Mouse (Mus musculus) embryo, embryonic 11.5 days (tissue): Measurements from ENCODE around the gene Fam78b.
A peak's percentile ranks its signal among the peaks of the same experiment; 100 is the strongest.

Source experiments
- DNase-seq: peaks from one replicate; pipeline ENCODE4 v3.0.0-alpha.2; 2012; ENCODE audit warnings: low read depth, low spot score

The Fam78b gene

DNA sequence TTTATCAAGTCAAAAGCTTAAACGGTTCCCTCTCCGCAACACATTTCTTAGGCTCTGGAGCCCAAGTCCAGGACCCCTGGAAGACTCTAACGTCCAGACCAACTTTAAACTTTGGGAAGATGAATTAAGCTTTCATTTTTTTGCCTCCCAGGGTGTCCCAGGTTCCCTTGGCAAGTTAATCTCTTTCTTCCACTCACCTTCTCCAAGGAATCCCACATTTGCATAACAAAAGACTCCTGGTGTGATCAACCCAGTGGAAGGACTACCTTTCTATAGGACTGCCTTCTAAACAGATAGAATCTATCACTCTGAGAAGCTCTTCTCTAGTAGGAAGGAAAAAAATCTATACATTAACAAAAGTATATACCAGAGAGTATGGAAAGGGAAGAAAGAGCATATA lies 92.3 kb downstream of the Fam78b start:
- DNase-seq: no peak

DNA sequence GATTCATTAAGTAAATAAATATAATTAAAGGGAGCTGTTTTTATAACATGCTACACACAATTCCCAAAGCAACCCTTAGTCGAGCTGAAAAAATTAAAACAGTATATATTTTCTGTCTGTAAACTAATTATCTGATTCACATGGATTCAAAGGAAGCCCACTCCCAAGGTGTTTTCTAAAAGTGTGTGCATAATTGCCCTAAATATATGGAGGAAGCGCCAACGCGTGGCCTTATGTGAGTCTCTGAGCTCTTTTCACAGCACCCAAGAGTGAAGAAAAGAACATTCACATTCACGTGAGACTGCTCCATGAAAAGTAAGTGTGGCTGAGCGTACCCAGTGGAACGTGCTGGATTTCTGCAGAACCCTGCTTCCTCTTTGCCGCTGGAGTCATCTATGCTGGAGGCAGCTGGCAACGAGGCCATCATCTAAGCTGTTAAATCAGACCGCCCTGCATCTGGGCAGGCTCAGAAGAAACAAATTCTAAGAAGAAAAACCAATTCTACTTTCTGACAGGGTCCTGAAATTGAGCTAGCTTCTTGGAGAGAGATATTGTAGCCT lies 93.5 kb downstream of the Fam78b start:
- DNase-seq: no peak

DNA sequence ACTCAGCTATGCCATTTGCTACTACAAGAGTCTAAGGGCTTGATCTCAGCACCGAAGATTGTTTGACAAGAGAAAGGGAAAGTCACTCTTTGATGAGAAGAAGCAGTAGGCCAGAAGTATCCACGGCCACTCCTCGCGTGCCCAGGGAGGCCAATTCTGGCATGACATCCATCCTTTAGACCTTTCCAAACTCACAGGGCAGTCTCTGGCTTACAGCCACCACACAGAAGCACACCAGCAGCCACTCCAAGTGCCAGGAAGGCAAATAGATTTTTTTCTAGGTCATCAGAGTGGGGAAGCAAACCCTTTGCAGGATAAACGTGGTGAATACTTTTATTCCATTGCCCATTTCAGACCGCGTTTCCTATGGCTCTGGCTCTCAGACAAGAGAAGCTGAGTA lies 97.5 kb downstream of the Fam78b start:
- no peak for DNase-seq

DNA sequence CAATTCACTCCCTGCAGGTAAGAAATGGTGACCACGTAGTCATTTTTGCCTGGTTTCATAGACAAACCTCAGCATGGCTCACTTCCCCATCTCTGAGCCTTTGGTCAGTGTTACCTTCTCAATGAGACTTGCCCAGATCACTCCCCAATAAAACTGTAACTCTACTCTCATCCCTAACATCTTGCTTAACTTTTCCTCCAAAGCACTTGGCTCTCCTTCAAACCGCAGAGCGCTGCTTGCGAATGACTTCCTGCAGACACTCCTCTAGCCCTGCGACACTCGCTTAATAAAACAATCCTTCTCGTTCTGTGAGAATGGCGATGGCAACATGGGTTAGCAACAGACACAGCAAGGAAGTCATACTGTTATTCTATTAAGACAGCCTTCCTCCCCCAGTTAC lies 100.8 kb downstream of the Fam78b start:
- no peak for DNase-seq

DNA sequence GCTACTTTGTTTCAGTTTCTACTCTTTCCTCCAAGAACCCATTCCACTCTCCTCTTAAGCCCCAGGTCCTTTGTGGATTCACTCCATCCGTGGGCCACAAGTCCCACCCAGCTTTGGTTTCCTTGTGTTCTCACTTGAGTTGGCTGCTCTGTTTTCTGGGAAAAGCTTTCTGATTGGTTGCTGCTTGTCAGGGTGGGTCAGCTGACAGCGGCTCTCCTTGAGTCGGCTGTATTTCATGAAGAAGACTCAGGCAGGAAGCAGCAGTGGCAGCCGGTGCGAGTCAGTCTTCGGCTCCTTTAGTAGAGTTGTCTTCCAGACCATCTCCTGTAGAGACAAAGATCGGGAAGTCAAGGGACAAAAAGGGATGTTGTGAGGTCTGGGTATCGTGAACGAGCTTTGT lies 101.3 kb downstream of the Fam78b start:
- no peak for DNase-seq

DNA sequence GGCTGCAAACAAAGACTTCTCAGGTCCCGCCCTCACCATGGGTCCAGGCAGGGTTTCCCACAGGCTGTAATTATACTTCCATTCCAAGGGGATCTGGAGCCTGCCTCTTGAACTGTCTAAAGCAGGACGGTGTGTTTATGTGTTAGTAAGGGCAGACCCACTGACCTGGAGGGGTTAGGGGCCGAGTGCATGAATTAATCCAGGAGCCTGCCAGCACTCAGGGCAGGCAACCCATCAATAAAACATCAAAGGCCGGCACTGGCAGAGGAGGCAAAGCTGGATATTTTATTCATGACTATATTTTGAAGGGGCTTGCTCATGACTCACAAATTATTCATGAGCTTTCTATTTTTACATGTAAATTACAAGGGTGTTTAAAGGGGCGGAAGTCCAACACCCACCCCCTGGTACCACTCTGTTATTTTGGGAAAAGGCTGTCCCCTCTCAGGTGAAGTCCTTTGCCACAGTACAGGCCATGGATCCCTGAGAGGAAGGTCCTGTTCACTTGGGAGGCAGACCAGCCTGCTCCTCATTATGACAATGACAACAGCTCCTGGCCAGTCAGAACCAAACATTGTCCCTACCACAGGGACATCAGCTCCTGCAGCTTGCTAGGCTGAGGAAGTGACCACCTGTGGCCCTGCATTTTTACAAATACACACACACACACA lies 103.9 kb downstream of the Fam78b start:
- no peak for DNase-seq

DNA sequence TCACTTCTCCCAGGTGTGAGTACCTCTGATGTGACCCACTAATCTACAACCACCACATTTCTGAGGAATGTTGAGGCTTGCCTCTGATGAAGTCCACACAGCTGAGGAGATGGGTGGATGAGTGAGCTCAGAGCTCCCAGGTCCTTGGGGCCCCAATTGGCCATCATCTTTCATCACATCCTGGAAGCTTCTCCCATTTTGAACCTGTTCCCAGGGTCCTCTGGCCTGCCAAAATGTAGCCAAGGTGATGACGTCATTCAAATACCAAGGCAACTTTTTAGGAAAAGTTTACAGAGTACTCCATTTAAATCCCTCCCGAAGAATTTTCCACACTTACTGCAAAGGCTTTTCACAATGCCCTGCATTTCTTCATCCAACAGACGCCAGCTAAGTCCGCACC lies 104.7 kb downstream of the Fam78b start:
- DNase-seq: no peak

DNA sequence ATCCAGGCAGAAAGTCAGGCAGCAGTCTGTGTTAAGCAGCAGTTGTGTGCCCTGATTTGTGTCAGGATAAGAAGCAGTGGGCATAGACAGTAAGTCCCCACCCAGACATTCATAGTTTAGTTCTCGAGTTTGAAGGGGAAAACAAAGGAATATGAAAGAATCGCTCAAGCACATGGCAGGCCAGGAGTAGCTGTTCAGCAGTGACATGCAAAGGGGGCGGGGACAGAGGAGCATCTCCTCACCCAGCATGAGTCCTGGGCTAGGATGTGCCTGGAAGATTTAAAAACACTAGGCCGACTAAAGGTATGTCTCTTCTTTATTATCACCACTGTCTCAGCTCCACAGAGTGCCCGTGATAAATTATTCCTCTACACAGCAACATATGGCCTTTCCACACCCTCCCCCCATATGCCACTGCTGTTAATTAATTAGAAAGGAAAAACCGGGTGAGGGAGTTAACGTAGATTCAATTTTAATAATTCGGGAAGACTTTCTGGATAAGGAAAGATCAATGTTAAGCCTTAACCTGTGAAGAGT lies 107.8 kb downstream of the Fam78b start:
- no peak for DNase-seq

DNA sequence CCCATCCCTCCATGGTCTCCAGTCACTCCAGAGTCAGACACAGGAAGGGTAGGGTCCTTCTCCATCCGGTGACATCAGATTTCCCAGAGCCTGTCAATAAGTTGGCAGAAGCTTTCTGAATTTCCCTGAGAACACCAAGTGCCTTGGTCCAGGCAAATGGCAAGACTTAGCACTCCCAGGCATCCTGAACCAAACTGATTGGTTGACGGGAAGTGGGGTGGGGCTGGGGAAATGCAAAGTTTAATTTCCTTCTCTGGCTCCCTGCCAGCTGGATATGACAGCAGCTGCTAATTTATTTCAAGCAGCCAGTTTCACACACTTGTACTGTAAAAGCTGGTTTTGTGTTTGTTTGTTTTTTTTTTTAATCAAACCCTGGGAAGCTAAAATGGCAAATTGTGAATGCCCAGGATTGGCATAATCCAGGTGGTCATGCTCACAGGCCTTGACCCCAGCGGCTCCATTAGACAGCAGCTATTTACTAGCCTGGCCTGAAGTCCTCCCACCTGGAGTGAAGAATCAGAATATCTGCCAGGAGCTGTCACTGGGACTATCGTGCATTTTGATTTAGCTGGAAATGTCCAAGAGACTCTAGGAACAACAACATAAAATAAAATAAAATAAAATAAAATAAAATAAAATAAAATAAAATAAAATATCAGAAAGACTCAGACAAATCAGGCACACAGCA lies 113.3 kb downstream of the Fam78b start:
- no peak for DNase-seq

DNA sequence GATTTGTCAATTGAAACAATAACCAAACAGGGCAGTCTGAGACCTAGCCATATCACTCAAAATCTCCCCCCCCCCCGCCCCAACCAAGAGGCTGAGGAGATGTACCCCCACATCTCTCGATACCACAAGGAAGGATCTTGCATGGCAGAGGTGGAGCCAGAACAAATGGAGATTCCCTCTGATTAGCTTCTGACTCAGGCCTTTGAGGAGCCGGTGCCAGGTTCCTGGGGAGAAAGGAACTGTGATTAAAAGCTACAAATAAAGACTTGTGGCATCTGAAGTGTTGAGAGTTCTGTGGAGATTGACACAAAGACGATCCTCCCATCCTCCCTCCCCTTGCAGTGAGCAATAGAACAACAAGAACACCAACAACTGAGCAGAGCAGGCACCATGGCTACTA lies 113.9 kb downstream of the Fam78b start:
- DNase-seq: no peak

DNA sequence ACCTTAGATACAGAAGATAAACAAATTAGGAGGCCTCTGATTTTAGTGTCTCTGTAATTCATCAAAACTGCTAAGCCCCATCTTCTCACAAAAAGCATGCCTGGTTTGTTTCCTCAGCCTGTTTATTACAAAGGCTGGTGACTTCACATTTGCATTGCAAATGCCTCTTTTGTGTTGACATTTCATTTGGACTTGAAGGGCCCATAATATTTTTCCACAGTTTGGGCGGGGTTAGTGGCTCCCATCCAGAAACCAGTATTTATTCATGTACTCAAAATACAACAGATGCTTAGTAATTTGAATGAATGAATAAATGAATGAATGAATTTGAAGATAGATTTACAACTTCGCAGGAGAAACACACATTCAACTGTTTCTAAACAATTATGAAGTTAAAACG lies 115.5 kb downstream of the Fam78b start:
- DNase-seq: no peak

DNA sequence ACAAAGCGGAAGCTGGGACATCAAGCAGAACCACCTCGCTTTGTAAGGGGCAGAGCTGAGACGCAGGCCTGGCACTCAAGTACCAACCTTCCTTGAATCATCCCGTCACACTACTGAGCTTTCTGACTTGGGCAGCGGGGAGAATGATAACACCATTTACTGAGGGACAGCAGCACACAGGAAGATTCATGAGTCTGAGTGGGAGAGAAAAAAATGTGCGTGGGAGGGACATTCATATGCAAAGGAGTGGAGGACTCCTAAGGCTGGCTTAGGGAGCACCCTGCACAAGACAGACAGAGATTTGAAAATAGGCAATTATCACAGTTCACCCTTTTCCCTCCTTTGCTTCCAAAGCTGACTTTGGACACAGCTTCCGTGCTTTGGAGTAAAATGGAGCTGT lies 117.8 kb downstream of the Fam78b start:
- DNase-seq: no peak

DNA sequence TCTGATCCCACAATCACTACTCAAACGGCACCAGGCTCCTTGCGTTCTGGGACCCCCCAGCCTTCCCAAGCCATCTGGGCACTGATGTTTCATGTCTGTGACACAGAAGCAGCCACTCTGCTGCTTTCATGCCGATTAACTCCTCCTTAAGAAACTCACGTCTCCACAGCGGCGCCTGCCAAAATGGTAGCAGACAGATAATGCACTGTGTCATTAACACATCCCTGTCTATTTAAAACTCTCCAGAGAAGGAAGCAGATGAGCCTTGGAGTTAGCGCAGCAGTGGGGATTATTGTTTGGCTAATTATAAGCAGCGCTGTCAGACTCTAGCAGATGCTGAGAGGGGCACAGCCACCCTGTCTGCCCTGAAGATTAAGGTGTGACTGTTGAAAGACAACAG lies 118.2 kb downstream of the Fam78b start:
- DNase-seq: no peak

DNA sequence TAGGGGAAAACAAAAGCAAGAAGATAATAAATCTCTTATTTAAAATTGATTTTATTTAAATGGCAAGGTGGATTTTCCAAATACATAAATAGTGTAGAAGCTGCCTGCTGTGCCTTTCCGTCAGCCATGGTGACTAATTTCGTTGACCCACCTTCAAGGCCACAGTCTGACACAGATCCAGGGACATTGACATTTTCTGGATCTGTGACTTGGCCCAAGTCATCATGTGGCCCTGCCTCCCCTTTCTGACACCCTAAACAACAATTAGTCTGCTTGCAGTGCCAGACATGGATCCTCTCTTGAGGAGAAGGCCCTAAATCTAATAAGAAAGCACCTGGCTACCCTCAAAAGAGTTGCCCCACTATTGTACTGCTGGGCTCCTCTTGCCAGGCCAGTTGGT lies 121.2 kb downstream of the Fam78b start:
- DNase-seq: no peak

DNA sequence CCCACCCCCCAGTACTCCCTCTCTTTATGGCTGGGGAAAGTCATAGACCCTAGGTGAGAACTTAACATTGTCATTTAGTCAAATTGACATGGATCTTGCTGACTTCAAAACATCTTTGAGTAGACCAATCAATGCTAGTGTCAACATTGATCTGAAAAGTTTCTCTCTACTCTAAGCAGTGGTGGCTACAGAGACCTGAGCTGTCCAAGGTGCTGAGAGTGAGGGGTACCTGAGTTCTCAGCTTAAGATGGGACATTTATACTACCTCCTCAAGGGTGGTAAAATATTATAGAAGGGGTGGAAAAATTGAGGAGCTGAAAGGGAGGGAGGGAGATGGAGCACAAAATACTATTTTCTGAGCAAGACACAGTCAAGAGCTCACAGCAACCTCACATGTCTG lies 122.3 kb downstream of the Fam78b start:
- peak; percentile 20 for DNase-seq

DNA sequence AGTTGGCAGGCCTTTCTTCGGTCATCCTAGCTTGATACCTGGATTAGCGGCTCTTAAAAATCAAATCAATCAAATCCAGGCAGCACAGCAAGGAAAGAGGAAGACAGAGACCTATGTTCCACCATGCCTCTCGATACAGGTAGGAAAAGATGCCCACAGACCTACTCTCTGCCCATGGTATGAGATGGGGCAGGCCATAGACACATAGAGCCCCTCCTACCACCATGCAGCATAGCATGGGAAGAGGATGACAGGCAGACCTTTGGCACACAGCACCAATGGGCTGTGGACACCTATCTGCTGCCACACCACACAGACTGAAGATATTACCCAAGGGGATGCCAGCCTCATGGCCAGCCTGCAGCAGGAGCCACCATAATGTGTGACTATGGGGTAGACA lies 124.7 kb downstream of the Fam78b start:
- DNase-seq: no peak

DNA sequence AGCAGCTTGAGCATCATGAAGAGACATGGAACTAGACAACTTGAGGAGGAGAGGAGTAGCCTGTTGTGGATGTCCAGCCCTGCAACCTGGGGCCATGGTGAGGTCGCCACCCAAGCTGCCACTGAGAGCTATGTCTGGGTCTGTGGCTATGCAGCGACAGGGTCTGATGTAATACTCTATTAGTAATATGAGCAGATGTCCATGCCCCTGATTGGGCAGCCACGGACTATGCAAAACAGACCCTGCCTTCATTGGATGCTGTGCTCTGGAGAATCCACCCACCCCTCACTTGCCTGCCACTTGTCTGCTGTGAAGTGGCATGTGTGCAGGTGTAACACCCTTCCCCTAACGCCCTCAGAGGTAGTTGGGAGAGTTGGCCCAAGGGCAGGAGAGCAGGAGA lies 125.1 kb downstream of the Fam78b start:
- no peak for DNase-seq

DNA sequence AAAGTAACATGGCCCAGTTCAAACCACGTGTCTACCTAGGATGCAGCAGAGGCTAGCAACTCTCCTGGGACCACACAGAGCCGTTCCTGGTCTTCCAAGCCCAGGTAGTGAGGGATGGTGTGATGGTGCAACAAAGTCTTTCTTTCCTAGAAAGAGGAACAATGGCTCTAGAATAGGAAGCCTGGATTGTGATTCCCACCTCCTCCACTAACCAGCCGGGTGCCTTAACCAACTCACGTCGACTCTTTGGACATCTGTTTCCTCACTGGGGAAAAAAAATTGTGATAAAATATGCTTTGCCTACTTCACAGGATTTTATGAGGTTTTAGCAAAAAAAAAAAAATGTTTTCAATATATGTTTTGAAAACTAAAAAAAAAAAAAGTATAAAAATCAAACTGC lies 134.5 kb downstream of the Fam78b start:
- DNase-seq: no peak
